Mouse (Mus musculus) ES-Bruce4 (cell line): ENCODE data around the gene Clec2g. TPM values are rescaled to one million over a fixed set of nuclear protein-coding genes. Genes with fewer than 3 reads are reported as not detected.
"Not testable (repeated sequence)": the region's sequence is repeated elsewhere in the genome, so short reads cannot be mapped to it uniquely, and the experiment has no call there.

ENCODE experiments used
- H3K27ac ChIP-seq: 2 replicates; pipeline ENCODE4 v1.5.1; 2012; ENCODE audit warnings: low read length, inconsistent platforms; ENCODE audit not compliant: insufficient read depth
- H3K27me3 ChIP-seq: 2 replicates; pipeline ENCODE4 v1.6.1; 2012; ENCODE audit warnings: mild to moderate bottlenecking, low read length, inconsistent platforms; ENCODE audit not compliant: control insufficient read depth, poor library complexity, insufficient read depth, severe bottlenecking
- H3K36me3 ChIP-seq: 2 replicates; pipeline ENCODE4 v1.6.1; 2012; ENCODE audit warnings: inconsistent platforms, mild to moderate bottlenecking, low read length, moderate library complexity; ENCODE audit not compliant: control insufficient read depth, poor library complexity, insufficient read depth, severe bottlenecking
- H3K4me1 ChIP-seq: one replicate; pipeline ENCODE4 v1.8.1; 2011; ENCODE audit warnings: low read length; ENCODE audit not compliant: control insufficient read depth, insufficient read depth
- H3K4me3 ChIP-seq: 2 replicates; pipeline ENCODE4 v1.5.1; 2011; ENCODE audit warnings: low read depth, mild to moderate bottlenecking, low read length
- H3K9ac ChIP-seq: 2 replicates; pipeline ENCODE4 v1.6.1; 2012; ENCODE audit warnings: low read depth, mild to moderate bottlenecking, inconsistent platforms; ENCODE audit not compliant: poor library complexity, severe bottlenecking
- H3K9me3 ChIP-seq: replicated peaks from 2 replicates; pipeline ENCODE4 v1.6.1; 2012; ENCODE audit warnings: mild to moderate bottlenecking, low read length, inconsistent platforms; ENCODE audit not compliant: control insufficient read depth, poor library complexity, insufficient read depth, severe bottlenecking
- CTCF ChIP-seq: IDR thresholded peaks from one replicate; pipeline ENCODE4 v1.8.1; 2011; ENCODE audit warnings: low read depth, low read length
- EP300 ChIP-seq: IDR thresholded peaks from 2 replicates; pipeline ENCODE4 v1.6.1; 2011; ENCODE audit warnings: low read depth, low read length; ENCODE audit not compliant: insufficient read depth
- POLR2A ChIP-seq: IDR thresholded peaks from one replicate; pipeline ENCODE4 v1.8.1; 2011; ENCODE audit warnings: low read length; ENCODE audit not compliant: insufficient read depth
- polyA plus RNA-seq: library from polyadenylated mRNA; stranded (reverse); fragments of >200 nt; gene quantifications from 2 replicates; pipeline ENCODE4 v1.2.4, GENCODE M21; 2011; ENCODE audit warnings: low read depth; ENCODE audit not compliant: missing spikeins, insufficient read depth, insufficient read length

Gene Clec2g
- polyA plus RNA-seq, 1 experiment: not detected

- Histone ChIP-seq H3K9me3 (peaks cover 44% of the 10 kb centered on the region), H3K4me3 (no peak overlapping the region), H3K27me3 (no peaks in the 10 kb centered on the region), H3K4me1 (no peaks in the 10 kb centered on the region), H3K9ac (peak overlapping the region; percentile 19; the same call in 1 of the 2 replicates), H3K27ac (peak overlapping the region; percentile 97), H3K36me3 (no peaks in the 10 kb centered on the region)
- TF ChIP-seq EP300: peak; percentile 56; the same call in 1 of the 2 replicates
- TF ChIP-seq POLR2A: no peak
Observed at GRCm38 (mm10) chr6:128996054-128996767, 62.0 kb downstream of the Clec2g start.

- Histone ChIP-seq H3K27me3 (no peaks in the 10 kb centered on the region), H3K4me1 (no peaks in the 10 kb centered on the region), H3K27ac (peak overlapping the region; percentile 97), H3K4me3 (no peak overlapping the region), H3K9me3 (peaks cover 40% of the 10 kb centered on the region), H3K36me3 (no peaks in the 10 kb centered on the region), H3K9ac (peak overlapping the region; percentile 19; the same call in 1 of the 2 replicates)
- TF ChIP-seq EP300 (peak; percentile 59; the same call in 1 of the 2 replicates), POLR2A (no peak)
Observed at GRCm38 (mm10) chr6:128996768-128997442, 62.7 kb downstream of the Clec2g start.

GRCm38 (mm10) chr6:129001392-129001791 is 67.2 kb downstream of the Clec2g start:
- TF ChIP-seq POLR2A (no peak), EP300 (no peak), CTCF (no peak)
- no peak overlapping the region for H3K9ac ChIP-seq
- no peaks in the 10 kb centered on the region for H3K4me1 ChIP-seq
- no peak overlapping the region for H3K4me3 ChIP-seq
- H3K27me3 ChIP-seq: no peaks in the 10 kb centered on the region
- H3K27ac ChIP-seq: no peak overlapping the region
- H3K36me3 ChIP-seq: no peaks in the 10 kb centered on the region
- H3K9me3 ChIP-seq: peaks cover 50% of the 10 kb centered on the region

- no peak for TF ChIP-seq POLR2A
- no peak for TF ChIP-seq CTCF
- no peak for TF ChIP-seq EP300
- no peak overlapping the region for H3K27ac ChIP-seq
- no peak overlapping the region for H3K4me3 ChIP-seq
- H3K9me3 ChIP-seq: peaks cover 66% of the 10 kb centered on the region
- no peak overlapping the region for H3K9ac ChIP-seq
- no peaks in the 10 kb centered on the region for H3K4me1 ChIP-seq
- H3K27me3 ChIP-seq: no peaks in the 10 kb centered on the region
- H3K36me3 ChIP-seq: no peaks in the 10 kb centered on the region
Observed at GRCm38 (mm10) chr6:129008552-129008951, 74.4 kb downstream of the Clec2g start.

- H3K9ac ChIP-seq, H3K4me3 ChIP-seq: not testable (repeated sequence)
Observed at GRCm38 (mm10) chr6:129009846-129010504, 75.8 kb downstream of the Clec2g start.

GRCm38 (mm10) chr6:129010505-129010873 is 76.3 kb downstream of the Clec2g start:
- Histone ChIP-seq H3K9ac (no peak overlapping the region), H3K36me3 (no peaks in the 10 kb centered on the region), H3K27me3 (no peaks in the 10 kb centered on the region), H3K4me1 (no peaks in the 10 kb centered on the region), H3K4me3 (no peak overlapping the region), H3K9me3 (peaks cover 56% of the 10 kb centered on the region), H3K27ac (no peak overlapping the region)
- TF ChIP-seq EP300 (no peak), CTCF (no peak), POLR2A (no peak)

More at GRCm38 (mm10) chr6:129009846-129010504, 75.8 kb downstream of the Clec2g start:
- H3K27ac ChIP-seq, H3K36me3 ChIP-seq, H3K4me1 ChIP-seq, H3K27me3 ChIP-seq: not testable (repeated sequence)
- peaks cover 60% of the 10 kb centered on the region for H3K9me3 ChIP-seq

GRCm38 (mm10) chr6:129012012-129012411 is 77.8 kb downstream of the Clec2g start:
- H3K4me3 ChIP-seq, H3K36me3 ChIP-seq, H3K9ac ChIP-seq, H3K27ac ChIP-seq, H3K4me1 ChIP-seq, H3K27me3 ChIP-seq: not testable (repeated sequence)
- peaks cover 41% of the 10 kb centered on the region for H3K9me3 ChIP-seq
